ENCODE assay signal across 14 mouse cellular contexts in the genomic region with DNA sequence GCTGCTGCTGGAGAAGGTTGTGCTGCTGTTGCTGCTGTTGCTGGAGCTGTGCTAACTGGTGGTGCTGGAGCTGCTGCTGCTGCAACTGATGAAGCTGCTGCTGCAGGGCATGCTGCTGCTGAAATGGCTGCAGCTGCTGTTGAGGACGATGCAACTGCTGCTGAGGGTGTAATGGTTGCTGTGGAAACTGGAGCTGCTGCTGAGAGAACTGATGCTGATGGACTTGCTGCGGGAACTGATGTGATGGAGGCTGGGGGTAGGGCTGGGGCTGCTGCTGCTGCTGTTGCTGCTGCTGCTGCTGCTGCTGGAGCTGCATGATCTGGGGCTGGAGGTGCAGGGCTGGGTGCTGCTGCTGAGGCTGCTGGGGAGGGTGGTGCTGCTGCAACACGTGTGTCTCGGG.
"Had no signal": no experiment of that assay in that cellular context is flagged by ENCODE, and none has a peak within 500 bp of the region (broad histone marks: within the 10 kb centered on the region; RNA-seq: fewer than 3 reads in every experiment).

No protein-coding gene starts in this region.

- DNase-seq: kidney, adult 2 months; kidney, postnatal 14 days; layer of hippocampus, adult 9-11 months; layer of hippocampus, postnatal 36 days; lung, embryonic 14.5 days; lung, postnatal 10 days; lung, postnatal 4 days; right cerebral cortex, adult 18-20 months had no signal

- H3K27me3 ChIP-seq: kidney, embryonic 15.5 days; limb, embryonic 15.5 days; liver, embryonic 12.5 days; midbrain, embryonic 12.5 days; neural tube, embryonic 15.5 days had no signal

- H3K4me1 ChIP-seq: kidney, embryonic 15.5 days; limb, embryonic 15.5 days; liver, embryonic 12.5 days; neural tube, embryonic 15.5 days had no signal

- H3K9me3 ChIP-seq: kidney, embryonic 15.5 days; limb, embryonic 15.5 days; liver, embryonic 12.5 days; midbrain, embryonic 12.5 days; neural tube, embryonic 15.5 days had no signal

- H3K9ac ChIP-seq: kidney, embryonic 15.5 days; limb, embryonic 15.5 days; liver, embryonic 12.5 days; lung, embryonic 14.5 days; midbrain, embryonic 12.5 days; neural tube, embryonic 15.5 days had no signal

- ATAC-seq: liver, embryonic 12.5 days had no signal

- H3K4me3 ChIP-seq: kidney, embryonic 15.5 days; limb, embryonic 15.5 days; liver, embryonic 12.5 days; midbrain, embryonic 12.5 days; neural tube, embryonic 15.5 days had no signal

- H3K27ac ChIP-seq: kidney, embryonic 15.5 days; limb, embryonic 15.5 days; liver, embryonic 12.5 days; midbrain, embryonic 12.5 days; neural tube, embryonic 15.5 days; stomach, postnatal 0 days had no signal

- H3K4me2 ChIP-seq: kidney, embryonic 15.5 days; limb, embryonic 15.5 days; liver, embryonic 12.5 days; lung, embryonic 14.5 days; midbrain, embryonic 12.5 days; neural tube, embryonic 15.5 days had no signal
